Mouse (Mus musculus) layer of hippocampus, postnatal 14 days (tissue): ENCODE measurements at regions not wholly inside any gene's neighbourhood (a gene's known extent, or its start where the extent isn't known, plus 50 kb on each side); places are given as distances from the start of the nearest gene placed in this dataset.
A peak's percentile ranks its signal among the peaks of the same experiment; 100 is the strongest.

Experiments
- DNase-seq, 2 experiments: peaks; one replicate each; pipeline ENCODE4 v3.0.0; 2021 to 2022; ENCODE audit warnings: low spot score in 2 of 2, mixed read lengths in 1 of 2

- peak; percentile 4 to 42 for DNase-seq
Measured at GRCm38 (mm10) chr3:43783000-43783588, 1595.1 kb upstream of the Pcdh10 start.

GRCm38 (mm10) chr3:43784170-43784569 lies 1594.0 kb upstream of the Pcdh10 start:
- DNase-seq: no peak
